Mouse (Mus musculus) stomach, embryonic 16.5 days (tissue): ENCODE measurements at regions not wholly inside any gene's neighbourhood (a gene's known extent, or its start where the extent isn't known, plus 50 kb on each side); places are given as distances from the start of the nearest gene placed in this dataset.
"Not testable (repeated sequence)": the region's sequence is repeated elsewhere in the genome, so short reads cannot be mapped to it uniquely, and the experiment has no call there.

Source experiments
- ATAC-seq: fragments of 200-750 bp; cut with Nextera tagmentation; 2 replicates; pipeline ENCODE4 v1.8.0; 2017; ENCODE audit warnings: moderate number of reproducible peaks, moderate TSS enrichment; ENCODE audit not compliant: insufficient read depth, low FRiP score
- H3K27ac ChIP-seq: fragments of 300-500 bp; sonication (generic); 2 replicates; pipeline ENCODE4 v1.5.1; 2014; ENCODE audit warnings: low read length
- H3K27me3 ChIP-seq: fragments of 300-500 bp; sonication (generic); 2 replicates; pipeline ENCODE4 v1.6.1; 2014; ENCODE audit warnings: low read length, control low read depth, mixed read lengths; ENCODE audit not compliant: control insufficient read depth, insufficient read depth
- H3K36me3 ChIP-seq: fragments of 300-500 bp; sonication (generic); 2 replicates; pipeline ENCODE4 v1.6.1; 2014; ENCODE audit warnings: low read length; ENCODE audit not compliant: control insufficient read depth, insufficient read depth
- H3K4me1 ChIP-seq: fragments of 300-500 bp; sonication (generic); 2 replicates; pipeline ENCODE4 v1.6.1; 2014; ENCODE audit warnings: low read length, control low read depth, mixed read lengths; ENCODE audit not compliant: control insufficient read depth, insufficient read depth
- H3K4me2 ChIP-seq: fragments of 300-500 bp; sonication (generic); 2 replicates; pipeline ENCODE4 v1.6.1; 2014; ENCODE audit warnings: low read depth, low read length, mixed read lengths
- H3K4me3 ChIP-seq: fragments of 300-500 bp; sonication (generic); replicated peaks from 2 replicates; pipeline ENCODE4 v1.5.1; 2014; ENCODE audit warnings: mild to moderate bottlenecking, low read length
- H3K9ac ChIP-seq: fragments of 300-500 bp; sonication (generic); 2 replicates; pipeline ENCODE4 v1.6.1; 2014; ENCODE audit warnings: low read length
- H3K9me3 ChIP-seq: fragments of 300-500 bp; sonication (generic); replicated peaks from 2 replicates; pipeline ENCODE4 v1.6.1; 2016; ENCODE audit warnings: low read length, control low read depth; ENCODE audit not compliant: control insufficient read depth
- WGBS: fragments of 180-500 bp; shearing (Covaris S2); extraction: QIAGEN DNeasy Blood & Tissue Kit; methylation state at CpG from one replicate; pipeline ENCODE4 v1.1.7; 2014; 5-methylcytosine and 5-hydroxymethylcytosine counted together

DNA sequence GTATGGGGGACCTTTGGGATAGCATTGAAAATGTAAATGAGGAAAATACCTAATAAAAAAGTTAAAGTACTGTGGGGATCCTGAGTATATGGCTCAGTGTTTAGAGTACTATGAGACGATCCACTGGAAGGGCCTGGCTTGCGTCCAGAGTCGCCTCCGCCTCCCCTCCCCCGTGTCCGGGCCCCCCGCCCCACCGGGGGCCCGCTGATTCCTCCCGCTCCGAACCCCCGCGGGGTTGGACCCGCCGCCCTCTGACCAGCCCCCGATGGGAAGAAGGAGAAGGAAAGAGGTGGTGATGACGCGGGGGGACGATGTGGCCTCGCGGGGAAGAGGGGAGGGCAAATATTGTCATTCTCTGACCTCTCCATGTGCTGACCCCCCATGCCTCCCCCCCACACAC, 234.0 kb upstream of the 9530002B09Rik start:
- H3K4me2 ChIP-seq, H3K27me3 ChIP-seq, H3K27ac ChIP-seq, H3K9ac ChIP-seq, H3K9me3 ChIP-seq, H3K36me3 ChIP-seq, H3K4me3 ChIP-seq, H3K4me1 ChIP-seq: not testable (repeated sequence)
- peak; percentile 80; the same call in 1 of the 2 replicates for ATAC-seq
- no CpG with 5 or more reads among the region's 21 CpGs for WGBS
